Mouse (Mus musculus) brown adipose tissue, adult 24 weeks (tissue): Measurements from ENCODE around the gene Arhgap32. TPM values are rescaled to one million over a fixed set of nuclear protein-coding genes. Genes with fewer than 3 reads are reported as not detected.

Source experiments
- H3K27ac ChIP-seq: fragments of 200-500 bp; replicated peaks from 2 replicates; pipeline ENCODE4 v1.5.1; 2012; ENCODE audit warnings: low read depth, mild to moderate bottlenecking, low read length
- H3K4me1 ChIP-seq: fragments of 200-500 bp; 2 replicates; pipeline ENCODE4 v1.6.1; 2012; ENCODE audit warnings: low read length, mixed read lengths; ENCODE audit not compliant: control insufficient read depth, insufficient read depth, insufficient read length
- H3K4me3 ChIP-seq: fragments of 200-500 bp; 2 replicates; pipeline ENCODE4 v1.5.1; 2012; ENCODE audit warnings: low read depth, mild to moderate bottlenecking, low read length, moderate library complexity; ENCODE audit not compliant: insufficient read depth
- polyA plus RNA-seq: library from polyadenylated mRNA; stranded (reverse); fragments of >200 nt; gene quantifications from 2 replicates; pipeline ENCODE4 v1.2.4, GENCODE M21; 2012; ENCODE audit not compliant: missing spikeins, insufficient read depth, insufficient read length

Gene Arhgap32
- polyA plus RNA-seq, 1 experiment = 13.0 TPM

- H3K27ac ChIP-seq = no peak overlapping the region
- no peaks in the 10 kb centered on the region for H3K4me1 ChIP-seq
- H3K4me3 ChIP-seq = no peak overlapping the region
Observed at GRCm38 (mm10) chr9:32208071-32208470, 92.1 kb downstream of the Arhgap32 start.

- Histone ChIP-seq H3K4me3 (no peak overlapping the region), H3K4me1 (no peaks in the 10 kb centered on the region; the same call in 1 of the 2 replicates), H3K27ac (no peak overlapping the region)
Observed at GRCm38 (mm10) chr9:32216820-32217567, 101.1 kb downstream of the Arhgap32 start.

- Histone ChIP-seq H3K27ac (no peak overlapping the region), H3K4me3 (no peak overlapping the region), H3K4me1 (peaks cover 5% of the 10 kb centered on the region; the same call in 1 of the 2 replicates)
Observed at GRCm38 (mm10) chr9:32219400-32219799, 103.5 kb downstream of the Arhgap32 start.

- Histone ChIP-seq H3K27ac (no peak overlapping the region), H3K4me1 (peaks cover 5% of the 10 kb centered on the region; the same call in 1 of the 2 replicates), H3K4me3 (no peak overlapping the region)
Observed at GRCm38 (mm10) chr9:32222184-32222583, 106.2 kb downstream of the Arhgap32 start.

- Histone ChIP-seq H3K27ac (no peak overlapping the region), H3K4me1 (peaks cover 5% of the 10 kb centered on the region; the same call in 1 of the 2 replicates), H3K4me3 (no peak overlapping the region)
Observed at GRCm38 (mm10) chr9:32223739-32224529, 108.0 kb downstream of the Arhgap32 start.

- Histone ChIP-seq H3K4me1 (peaks cover 5% of the 10 kb centered on the region; the same call in 1 of the 2 replicates), H3K27ac (no peak overlapping the region), H3K4me3 (no peak overlapping the region)
Observed at GRCm38 (mm10) chr9:32224937-32225336, 109.0 kb downstream of the Arhgap32 start.

- Histone ChIP-seq H3K27ac (no peak overlapping the region), H3K4me3 (no peak overlapping the region), H3K4me1 (peaks cover 5% of the 10 kb centered on the region; the same call in 1 of the 2 replicates)
Observed at GRCm38 (mm10) chr9:32225584-32225983, 109.6 kb downstream of the Arhgap32 start.

- no peak overlapping the region for H3K27ac ChIP-seq
Observed at GRCm38 (mm10) chr9:32227034-32227433, 111.1 kb downstream of the Arhgap32 start.

GRCm38 (mm10) chr9:32233593-32233992, 117.7 kb downstream of the Arhgap32 start:
- no peak overlapping the region for H3K4me3 ChIP-seq
- H3K4me1 ChIP-seq = no peaks in the 10 kb centered on the region
- H3K27ac ChIP-seq = no peak overlapping the region

More at GRCm38 (mm10) chr9:32227034-32227433, 111.1 kb downstream of the Arhgap32 start:
- Histone ChIP-seq H3K4me1 (0 out of 2 replicates have a peak, but pooled peaks cover 5% of the 10 kb centered on the region), H3K4me3 (no peak overlapping the region)

- H3K4me3 ChIP-seq = no peak overlapping the region
- H3K27ac ChIP-seq = no peak overlapping the region
- H3K4me1 ChIP-seq = no peaks in the 10 kb centered on the region
Observed at GRCm38 (mm10) chr9:32234767-32235489, 119.0 kb downstream of the Arhgap32 start.

- Histone ChIP-seq H3K4me1 (no peaks in the 10 kb centered on the region), H3K27ac (no peak overlapping the region), H3K4me3 (no peak overlapping the region)
Observed at GRCm38 (mm10) chr9:32238899-32239298, 123.0 kb downstream of the Arhgap32 start.

GRCm38 (mm10) chr9:32239427-32239826, 123.5 kb downstream of the Arhgap32 start:
- no peak overlapping the region for H3K4me3 ChIP-seq
- H3K27ac ChIP-seq = no peak overlapping the region
- no peaks in the 10 kb centered on the region for H3K4me1 ChIP-seq

- H3K4me3 ChIP-seq = no peak overlapping the region
- no peak overlapping the region for H3K27ac ChIP-seq
Observed at GRCm38 (mm10) chr9:32240449-32240848, 124.5 kb downstream of the Arhgap32 start.

GRCm38 (mm10) chr9:32241637-32242199, 125.8 kb downstream of the Arhgap32 start:
- H3K27ac ChIP-seq = no peak overlapping the region

More at GRCm38 (mm10) chr9:32240449-32240848, 124.5 kb downstream of the Arhgap32 start:
- H3K4me1 ChIP-seq = no peaks in the 10 kb centered on the region

More at GRCm38 (mm10) chr9:32241637-32242199, 125.8 kb downstream of the Arhgap32 start:
- Histone ChIP-seq H3K4me1 (no peaks in the 10 kb centered on the region), H3K4me3 (no peak overlapping the region)
